Mouse (Mus musculus) T-helper 1 cell (primary cell): ENCODE results near the gene Wfikkn2.
"Not testable (repeated sequence)": the region's sequence is repeated elsewhere in the genome, so short reads cannot be mapped to it uniquely, and the experiment has no call there.

Source experiments
- in situ Hi-C: fragments of 300-600 bp; cut with MboI, MseI; formaldehyde crosslinking; loops from one replicate; pipeline ENCODE4 v1.15.1; 2025; ENCODE audit warnings: high pct_unique_total_duplicates

The Wfikkn2 gene

GRCm38 (mm10) chr11:94245955-94246788 lies at the start of gene Wfikkn2:
Wfikkn2 (minus strand) TSS chr11:94246005.
- in situ Hi-C loops = no loop called here

GRCm38 (mm10) chr11:94294996-94295845 lies 49.4 kb upstream of the Wfikkn2 start:
- in situ Hi-C loops = no loop called here

DNA sequence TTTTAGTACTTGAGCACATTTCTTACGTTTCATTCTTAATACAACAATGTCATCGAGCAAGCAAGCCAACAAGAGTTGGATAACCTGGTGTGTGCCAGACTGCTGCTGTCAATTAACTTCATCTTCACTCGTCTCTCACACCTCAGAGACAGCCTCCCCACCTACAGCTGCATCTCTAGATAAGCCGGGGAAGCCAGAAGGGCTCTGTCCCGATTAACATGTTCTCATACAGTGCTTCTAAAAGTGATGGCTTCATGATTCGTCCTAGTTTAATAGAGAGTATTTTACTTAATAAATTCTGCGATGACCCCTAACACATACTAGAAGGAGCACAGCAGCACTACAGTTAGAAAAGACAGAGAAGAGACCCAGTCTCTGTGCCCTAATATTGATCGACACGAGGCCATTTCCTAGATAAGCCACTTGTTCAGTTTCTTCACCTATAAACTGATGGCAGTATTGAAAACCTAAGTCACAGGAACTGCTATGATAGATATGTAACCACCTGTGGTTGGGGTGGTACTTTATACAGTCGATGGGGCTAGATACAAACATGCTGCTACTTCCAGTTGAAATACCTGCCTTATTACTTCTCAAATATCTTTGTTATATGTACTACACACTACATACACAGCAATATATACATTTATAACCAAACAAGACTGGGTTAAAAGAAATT lies 44.4 kb upstream of the Wfikkn2 start:
- in situ Hi-C loops = no loop called here

- in situ Hi-C loops = no loop called here
Observed at GRCm38 (mm10) chr11:94287105-94287504, 41.3 kb upstream of the Wfikkn2 start.

DNA sequence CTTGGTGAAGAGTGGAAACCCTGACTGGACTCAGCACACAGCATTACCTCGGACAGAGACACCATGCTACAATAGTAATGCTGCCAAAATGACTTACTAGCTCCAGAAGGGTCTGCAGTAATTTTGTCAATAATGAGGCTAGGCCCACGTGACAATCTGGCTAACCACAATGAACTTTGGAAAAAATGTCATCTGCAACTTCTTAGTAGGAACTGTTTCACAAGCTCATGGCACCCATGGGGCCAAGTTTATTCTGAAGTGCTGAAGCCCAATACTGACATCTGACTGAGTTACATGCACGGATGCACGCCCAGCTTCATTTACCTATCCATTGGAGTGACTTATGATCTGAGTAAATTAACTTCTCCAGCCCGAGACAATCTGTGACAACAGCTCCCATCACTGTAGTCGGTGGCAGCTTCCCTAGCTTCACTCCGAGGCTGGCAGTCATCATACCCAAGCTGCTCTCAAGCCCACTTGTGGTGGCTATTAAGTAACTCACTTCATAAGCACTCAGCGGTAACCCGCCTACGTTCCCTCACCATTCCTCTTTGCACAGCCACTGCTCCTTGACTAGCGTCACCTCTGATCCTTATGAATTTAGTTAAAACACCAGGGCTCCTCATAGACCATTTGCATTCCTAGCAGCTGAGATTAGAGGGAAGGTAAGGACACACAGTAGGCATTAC lies 40.2 kb upstream of the Wfikkn2 start:
- in situ Hi-C loops = no loop called here

GRCm38 (mm10) chr11:94283536-94284099 lies 37.8 kb upstream of the Wfikkn2 start:
- in situ Hi-C loops = no loop called here

- in situ Hi-C loops = no loop called here
Observed at GRCm38 (mm10) chr11:94282291-94282690, 36.5 kb upstream of the Wfikkn2 start.

DNA sequence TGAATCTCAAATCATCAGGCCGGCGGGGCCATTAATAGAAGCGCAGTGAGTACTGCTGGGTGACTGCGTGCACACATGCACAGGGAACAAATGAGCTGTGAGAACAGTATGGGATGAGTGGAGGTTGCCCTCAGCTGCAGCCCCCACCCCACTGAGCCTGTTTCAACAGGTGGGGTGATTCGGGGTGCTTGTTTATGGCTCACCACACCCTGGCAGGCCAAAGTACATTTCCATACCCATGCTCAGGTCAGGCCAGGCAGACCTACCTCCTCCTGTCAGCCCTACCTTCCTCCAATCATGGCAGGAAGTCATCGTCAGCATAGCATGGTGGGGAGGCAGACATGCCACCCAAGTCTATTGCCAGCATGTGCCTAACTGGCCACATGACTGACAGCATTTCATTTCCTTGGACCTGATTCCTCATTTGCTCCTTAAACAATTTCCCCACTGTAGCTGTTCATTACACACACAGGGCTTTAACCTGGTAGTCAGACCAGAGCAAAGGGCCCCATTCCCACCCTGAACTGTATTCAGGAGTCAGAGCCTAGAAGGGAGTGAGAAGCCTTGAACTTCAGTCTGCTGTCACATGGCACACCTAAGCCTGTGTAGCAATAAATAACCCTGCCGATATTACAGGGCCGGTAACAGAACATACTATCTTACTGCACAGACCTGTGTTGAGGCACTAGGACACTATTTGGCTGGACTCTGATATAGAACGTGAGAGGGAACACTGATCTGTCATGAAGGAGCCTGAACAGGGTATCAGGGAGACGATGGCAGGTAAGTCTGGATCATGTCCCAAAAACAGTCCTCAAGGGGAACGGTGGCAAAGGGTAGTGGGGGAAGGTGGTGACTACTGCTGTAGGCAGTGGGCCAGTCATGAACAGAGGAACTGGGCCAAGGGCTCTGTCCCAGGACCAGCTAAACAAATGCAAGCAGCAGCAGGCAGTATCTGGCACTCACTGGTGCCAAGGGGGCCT lies 35.7 kb upstream of the Wfikkn2 start, which contains the start of gene Gm21885:
Gene Gm21885, plus strand, starts transcription at position 675 of the 983 bp plus-strand sequence.
- in situ Hi-C loops = no loop called here

DNA sequence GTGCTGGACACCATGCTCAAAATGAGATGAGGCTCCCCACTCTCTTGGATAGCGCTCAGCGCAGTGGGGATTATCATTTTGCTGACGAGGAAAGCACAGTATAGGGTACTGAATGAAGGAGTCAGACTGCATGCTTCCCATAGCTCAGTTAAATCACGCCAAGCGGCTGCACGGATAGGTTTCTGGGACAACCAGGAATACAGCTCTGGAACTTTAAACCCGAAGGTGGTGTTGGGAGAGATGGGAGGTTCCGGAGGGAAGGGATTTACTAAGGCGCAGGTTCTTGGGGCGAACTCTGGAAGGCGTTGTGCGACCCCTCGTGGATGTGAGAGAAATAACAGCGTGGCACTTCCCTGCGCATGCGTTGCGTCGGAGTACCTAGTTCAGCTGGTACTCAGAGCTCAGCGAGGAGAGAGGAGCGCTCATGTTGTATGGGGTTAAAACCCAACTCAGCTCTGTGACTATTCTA lies 31.1 kb upstream of the Wfikkn2 start:
- in situ Hi-C loops = no loop called here

- in situ Hi-C loops = no loop called here
Observed at GRCm38 (mm10) chr11:94275686-94276085, 29.9 kb upstream of the Wfikkn2 start.

- in situ Hi-C loops = no loop called here
Observed at GRCm38 (mm10) chr11:94275226-94275625, 29.4 kb upstream of the Wfikkn2 start.

- in situ Hi-C loops = loop anchor here (5.0 kb wide), 2 partner anchors 37 to 137 kb away; no protein-coding TSS in a partner anchor
Observed at GRCm38 (mm10) chr11:94274206-94274867, 28.5 kb upstream of the Wfikkn2 start.

- in situ Hi-C loops = loop anchor here (5.0 kb wide), 2 partner anchors 36 to 136 kb away; no protein-coding TSS in a partner anchor
Observed at GRCm38 (mm10) chr11:94272960-94273927, 27.4 kb upstream of the Wfikkn2 start.

GRCm38 (mm10) chr11:94271015-94271414 lies 25.2 kb upstream of the Wfikkn2 start:
- in situ Hi-C loops = loop anchor here (5.0 kb wide), 2 partner anchors 34 to 134 kb away; no protein-coding TSS in a partner anchor

DNA sequence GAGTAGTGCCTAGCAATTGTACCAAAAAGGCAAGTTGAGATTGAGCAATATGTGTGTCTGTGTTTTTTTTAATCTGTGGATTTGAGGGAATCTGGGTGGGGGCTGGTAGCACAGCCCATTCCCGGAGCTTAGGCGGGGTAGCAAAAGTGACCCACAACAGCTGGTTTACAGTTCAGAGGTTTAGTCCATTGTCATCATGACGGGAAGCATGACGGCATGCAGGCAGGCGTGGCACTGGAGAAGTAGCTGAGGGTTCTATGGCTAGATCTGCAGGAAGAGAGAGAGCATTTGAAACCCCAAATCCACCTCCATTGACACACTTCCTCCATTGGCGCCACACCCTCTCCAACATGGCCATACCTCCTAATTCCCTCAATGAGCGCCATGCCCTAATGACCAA lies 24.1 kb upstream of the Wfikkn2 start:
- in situ Hi-C loops = loop anchor here (5.0 kb wide), 2 partner anchors 33 to 133 kb away; no protein-coding TSS in a partner anchor

- in situ Hi-C loops = no loop called here
Observed at GRCm38 (mm10) chr11:94268761-94269160, 23.0 kb upstream of the Wfikkn2 start.

DNA sequence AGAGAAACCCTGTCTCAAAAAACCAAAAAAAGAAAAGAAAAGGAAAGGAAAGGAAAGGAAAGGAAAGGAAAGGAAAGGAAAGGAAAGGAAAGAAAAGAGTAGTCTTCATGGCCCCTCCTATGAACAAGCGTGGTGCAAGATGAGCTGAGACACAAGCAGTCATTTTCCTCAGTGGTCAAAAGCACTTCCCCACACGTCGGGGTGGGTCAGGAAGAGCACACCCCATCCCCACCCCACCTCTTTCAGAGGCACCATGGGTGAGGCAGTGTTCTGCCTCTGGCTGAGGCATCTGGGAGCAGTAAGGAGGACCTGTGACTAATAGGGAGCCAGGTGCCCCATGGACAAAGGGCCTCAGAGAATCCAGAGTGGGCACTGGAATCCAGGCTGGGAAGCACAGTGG lies 20.4 kb upstream of the Wfikkn2 start:
- in situ Hi-C loops = not testable (repeated sequence)
